Mouse (Mus musculus) ovary, postnatal 10 days (tissue): ENCODE data around the gene Pde4c.

Experiments used
- DNase-seq: peaks from one replicate; pipeline ENCODE4 v3.0.0; 2022; ENCODE audit warnings: low spot score

The Pde4c gene

DNA sequence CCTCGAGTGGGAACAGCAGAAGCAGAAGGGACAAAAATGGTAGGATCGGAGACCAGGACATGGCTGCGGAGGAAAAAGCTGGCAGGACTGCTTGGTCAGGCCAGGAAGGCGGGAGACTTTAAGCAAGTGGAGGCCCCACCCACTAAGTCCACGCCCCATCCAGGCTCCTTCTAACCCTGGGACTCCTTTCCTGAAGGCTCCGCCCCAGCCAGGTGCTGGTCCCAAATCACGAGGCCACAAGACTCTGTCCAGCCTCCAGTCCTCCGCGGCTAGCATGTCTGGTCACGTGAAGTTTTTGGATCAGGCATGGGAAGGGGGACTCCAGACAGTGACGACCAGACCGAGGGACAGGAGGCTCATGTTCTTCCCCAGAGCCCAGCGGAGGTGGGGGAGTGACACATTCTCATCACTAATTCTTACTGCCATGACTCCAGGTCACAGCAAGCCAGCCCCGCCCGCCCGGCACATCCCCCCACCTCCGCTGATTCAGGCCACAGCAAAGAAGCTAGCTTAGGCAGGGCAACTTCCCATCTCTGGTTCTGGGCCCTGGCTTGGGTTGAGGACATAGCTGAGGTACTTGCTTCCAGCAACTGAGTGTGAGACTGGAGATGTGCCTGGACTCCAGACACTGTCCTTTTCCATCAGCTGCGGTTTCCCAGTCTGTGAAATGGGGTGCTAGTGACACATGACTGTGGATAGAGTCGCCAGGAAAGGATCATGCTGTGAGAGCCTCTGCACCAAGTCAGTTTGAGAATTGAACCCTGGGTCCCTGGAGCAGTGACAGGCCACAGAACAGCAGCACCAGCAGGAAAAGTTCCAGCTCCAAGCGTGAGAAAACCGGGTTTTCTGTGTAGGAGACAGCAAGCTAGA lies 43.3 kb downstream of the Pde4c start:
- DNase-seq = no peak

DNA sequence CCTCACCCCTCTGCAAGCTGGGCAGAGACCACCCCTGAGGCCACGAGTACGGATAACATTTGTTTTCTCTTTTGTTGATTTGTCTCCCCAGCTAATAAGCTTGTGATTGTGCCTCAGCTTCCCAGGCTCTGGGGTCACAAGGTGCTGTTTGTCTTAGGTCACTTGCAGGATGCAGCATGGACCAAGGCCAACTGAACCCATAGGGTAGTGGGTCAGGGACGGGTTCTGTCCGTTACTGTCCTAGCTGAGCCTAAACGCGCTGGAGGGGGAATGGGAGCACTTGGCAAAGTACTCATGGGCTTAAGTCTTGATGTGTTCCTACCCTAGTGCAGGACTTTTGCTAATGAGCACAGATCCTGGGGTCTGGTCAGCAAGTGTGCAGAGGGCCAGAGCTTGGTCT lies 44.0 kb downstream of the Pde4c start:
- DNase-seq = no peak

DNA sequence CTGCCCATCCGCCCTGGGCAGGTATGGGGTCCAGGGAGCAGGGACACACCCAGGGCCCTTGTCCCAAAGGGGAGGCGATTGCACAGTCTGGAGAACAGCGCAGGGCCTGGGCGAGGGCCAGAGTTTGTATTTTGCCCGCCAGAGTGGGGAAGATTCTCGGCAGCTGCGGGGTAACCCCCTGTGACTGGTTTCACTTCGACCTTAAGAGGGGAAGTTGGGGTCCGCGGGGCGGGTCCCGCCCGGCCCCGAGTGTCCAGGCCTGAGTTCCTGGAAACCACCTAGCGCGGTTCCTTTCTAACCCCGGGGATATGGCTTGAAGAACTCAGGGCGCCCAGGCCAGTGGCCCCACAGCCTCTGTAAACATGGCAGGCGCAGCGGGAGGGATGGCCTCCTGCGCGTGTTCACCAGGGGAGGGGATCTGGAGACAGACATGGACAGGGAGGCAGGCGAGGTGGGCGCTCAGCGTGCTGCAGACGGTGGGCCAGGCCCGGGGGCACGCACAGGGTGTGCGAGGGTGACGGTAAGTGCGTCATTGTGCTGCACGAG lies 44.8 kb downstream of the Pde4c start:
- DNase-seq = no peak

DNA sequence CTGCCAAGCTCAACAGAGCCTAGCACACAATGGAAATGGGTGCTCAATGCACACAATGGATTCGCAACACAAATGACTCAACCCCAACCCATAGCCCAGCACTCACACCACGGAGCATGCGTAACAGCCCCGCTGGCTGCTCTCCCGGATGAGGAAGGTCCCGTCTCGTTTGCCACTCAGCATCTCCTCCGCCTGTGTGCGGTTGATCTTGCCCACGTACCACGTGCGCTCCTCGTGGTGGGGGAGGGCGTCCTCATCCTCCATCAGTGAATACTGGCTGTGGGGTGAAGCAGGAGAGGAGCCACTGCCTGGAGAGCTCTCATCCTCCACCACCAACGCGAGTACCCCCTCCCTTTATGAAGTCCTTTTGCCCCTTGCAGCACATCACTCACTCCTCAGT lies 45.4 kb downstream of the Pde4c start:
- DNase-seq = no peak

DNA sequence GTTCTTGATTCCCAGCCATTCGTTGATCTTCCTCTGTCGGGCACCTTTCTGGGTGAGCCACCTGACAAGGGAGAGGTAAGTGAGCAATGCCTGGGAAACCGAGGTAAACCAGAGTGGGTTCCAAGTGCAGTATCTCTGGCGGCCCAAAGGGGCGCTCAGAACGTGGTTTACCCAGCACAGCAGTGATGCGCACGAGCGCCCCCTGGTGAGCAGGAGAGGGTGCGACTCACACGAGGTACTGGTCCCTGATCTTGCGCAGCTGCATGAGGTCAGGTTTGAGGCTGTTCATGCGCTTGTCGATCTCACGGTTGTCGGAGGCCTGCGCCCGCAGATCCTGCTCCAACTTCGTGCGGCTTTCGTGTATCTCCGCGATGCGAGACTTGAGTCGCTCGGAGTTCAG lies 45.8 kb downstream of the Pde4c start:
- peak; percentile 87 for DNase-seq

DNA sequence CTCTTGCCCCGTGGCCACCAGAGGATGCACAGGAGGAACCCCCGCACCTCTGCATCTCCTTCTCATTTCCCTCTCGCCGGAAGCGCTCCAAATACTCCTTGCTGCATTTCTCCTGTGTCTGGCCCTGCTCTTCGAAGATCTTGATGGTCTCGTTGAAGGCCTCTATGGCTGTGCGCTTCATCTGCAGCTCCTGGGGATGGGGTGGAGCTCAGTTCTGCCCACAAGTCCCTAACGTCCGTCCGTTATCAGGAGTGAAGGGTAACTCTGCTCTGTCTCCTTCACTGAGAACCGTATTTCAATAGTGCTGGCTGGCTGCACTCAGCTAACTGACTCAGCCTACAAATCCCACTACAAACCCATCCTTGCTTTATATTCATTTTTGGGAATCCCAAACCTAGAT lies 46.3 kb downstream of the Pde4c start:
- no peak for DNase-seq

DNA sequence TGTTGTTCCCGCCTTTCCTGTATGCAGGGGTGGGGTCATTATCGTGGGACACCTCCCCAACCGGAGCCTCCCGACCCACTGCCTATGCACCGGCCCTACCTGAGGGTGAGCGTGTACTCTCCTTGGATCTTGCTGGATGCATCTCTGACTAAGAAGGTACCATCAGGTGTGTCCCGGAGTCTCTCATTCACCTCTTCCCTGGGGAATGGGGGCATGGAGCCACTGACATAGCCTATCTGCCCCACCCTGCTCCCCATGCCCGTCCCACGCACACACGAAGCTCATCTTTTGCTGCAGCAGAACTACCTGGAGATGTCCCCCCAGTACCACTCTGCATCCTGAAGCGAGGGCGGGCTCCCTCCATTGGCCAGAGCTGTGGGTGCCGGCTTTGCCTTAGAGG lies 47.2 kb downstream of the Pde4c start:
- no peak for DNase-seq

DNA sequence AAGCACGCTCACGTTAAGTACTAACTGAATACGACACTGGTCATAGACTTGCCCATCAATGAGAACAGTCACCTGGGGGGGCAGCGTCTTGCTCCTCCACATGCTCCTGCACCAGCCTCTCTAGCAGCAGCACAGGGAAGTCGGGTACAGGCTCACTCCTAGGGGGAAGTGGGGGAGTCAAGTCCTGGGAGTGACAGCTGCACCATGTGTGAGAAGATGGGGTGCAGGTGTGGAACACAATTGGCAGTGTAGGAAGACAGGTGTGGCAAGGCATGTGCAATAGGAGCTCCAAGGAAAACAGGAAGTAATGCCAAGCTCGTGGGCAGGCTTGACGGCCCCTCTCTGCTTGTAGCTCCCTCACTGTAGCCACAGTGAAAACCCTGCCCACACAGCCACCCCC lies 47.7 kb downstream of the Pde4c start:
- no peak for DNase-seq

DNA sequence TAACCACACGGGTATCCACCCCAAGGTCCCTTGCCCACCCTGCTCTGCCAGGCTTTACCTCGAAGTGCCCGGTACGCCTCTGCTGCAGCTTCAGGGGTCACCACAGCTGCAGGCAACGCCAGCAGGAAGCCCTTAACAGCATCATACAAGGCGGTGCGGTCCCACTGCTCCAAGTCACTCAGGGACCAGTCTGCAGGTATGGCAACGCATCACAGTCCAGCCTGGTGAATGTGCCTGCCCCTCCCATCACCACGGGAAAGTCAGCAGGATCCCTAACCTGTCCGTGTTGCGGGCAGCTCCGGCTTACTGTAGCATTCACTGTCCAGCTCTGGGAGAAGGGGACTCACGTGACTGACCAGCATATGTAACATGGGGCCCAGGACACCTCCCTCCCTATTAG lies 48.6 kb downstream of the Pde4c start:
- DNase-seq = no peak

DNA sequence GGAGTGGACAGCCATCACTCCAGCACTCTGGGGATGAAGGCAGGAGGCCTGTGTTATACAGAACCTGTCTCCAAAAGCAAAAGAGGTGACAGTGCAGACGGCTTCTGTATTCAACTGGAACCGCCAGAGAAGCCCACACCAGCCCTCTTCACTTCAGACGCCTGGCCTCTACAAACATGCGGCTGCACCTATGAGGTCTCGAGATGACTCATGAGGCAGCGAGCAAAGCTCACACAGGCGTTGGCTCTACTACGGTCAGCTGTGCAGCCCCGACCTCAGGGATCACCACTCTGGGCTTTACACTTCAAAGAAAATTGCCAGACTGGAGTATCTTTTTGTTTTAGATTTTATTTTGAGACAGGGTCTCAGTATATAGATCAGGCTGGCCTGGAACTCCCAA lies 49.4 kb downstream of the Pde4c start:
- DNase-seq = no peak

DNA sequence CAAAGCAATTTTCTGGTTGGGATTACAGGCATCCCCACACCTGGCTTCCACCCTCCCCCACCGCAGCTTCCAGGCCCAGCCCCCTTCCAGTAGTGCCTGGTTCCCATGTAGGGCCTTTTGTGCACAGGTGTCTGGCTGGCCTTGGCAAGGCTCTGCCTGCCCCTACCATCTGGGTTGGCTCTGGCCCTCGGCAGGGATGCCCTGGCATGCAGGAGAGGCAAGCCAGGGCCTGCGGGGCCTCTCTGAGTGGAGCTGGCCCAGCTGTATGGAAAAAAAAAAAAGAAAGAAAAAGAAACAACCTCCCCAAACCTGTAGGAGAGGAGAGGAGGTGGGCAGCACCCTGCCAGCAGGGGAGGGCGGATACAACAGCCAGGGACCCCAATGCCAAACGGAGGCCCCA lies 49.9 kb downstream of the Pde4c start:
- no peak for DNase-seq

DNA sequence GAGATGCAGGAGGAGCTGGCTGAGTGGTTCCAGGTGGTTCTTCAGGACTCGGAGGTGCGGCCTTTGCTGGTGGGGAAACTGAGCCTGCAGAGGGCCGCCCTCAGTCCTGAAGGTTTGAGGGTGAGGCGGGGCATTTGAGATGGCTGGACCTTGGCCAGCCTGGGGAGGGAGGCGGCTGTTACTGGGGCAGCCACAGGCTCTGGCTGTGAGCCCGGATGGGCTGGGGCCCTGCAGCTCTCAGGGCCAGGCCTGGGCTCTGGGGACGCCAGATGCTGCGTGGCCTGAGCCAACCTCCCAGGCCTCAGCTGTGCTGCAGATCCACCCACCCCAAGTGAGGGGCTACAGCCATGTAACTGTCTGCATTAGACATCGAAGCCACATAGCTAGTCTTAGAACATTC lies 50.3 kb downstream of the Pde4c start:
- no peak for DNase-seq

DNA sequence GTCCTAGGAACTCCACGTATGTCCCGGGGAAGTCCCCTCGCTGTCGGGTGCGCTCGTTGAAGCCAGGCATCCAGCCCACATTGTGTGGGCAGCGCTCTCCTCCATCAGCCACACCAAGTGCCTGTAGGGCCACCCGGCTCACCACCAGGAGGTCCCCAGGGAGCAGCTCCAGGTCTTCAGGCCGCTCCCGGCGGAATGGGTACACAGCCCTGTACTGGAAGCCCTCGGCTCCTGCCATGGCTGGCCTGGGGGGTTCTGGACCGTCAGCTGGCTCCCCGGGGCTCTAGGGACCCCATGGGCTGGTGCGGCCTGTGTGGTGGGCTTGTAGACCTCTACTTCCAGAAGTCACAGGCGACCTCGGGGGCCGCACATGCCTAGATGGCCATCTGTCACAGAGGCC lies 51.2 kb downstream of the Pde4c start:
- DNase-seq = no peak

DNA sequence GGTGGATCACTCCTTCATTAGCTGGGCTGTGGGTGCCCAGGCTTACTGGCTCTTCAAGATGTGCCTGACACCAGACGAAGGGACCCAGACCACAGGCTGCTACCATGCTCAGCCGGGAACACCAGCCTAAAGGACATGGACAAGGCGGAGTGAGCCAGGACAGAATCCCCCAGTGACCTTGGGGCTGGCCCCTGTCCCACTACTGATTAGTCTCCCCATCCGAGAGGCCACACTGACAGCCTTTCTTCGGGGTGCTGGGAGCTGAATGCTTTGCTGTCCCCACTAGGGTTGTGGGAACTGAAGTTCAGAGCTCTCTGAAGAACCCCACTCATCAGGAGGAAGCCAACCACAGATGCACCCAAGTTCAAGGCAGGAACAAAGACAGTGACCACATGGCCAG lies 51.7 kb downstream of the Pde4c start:
- DNase-seq = no peak

DNA sequence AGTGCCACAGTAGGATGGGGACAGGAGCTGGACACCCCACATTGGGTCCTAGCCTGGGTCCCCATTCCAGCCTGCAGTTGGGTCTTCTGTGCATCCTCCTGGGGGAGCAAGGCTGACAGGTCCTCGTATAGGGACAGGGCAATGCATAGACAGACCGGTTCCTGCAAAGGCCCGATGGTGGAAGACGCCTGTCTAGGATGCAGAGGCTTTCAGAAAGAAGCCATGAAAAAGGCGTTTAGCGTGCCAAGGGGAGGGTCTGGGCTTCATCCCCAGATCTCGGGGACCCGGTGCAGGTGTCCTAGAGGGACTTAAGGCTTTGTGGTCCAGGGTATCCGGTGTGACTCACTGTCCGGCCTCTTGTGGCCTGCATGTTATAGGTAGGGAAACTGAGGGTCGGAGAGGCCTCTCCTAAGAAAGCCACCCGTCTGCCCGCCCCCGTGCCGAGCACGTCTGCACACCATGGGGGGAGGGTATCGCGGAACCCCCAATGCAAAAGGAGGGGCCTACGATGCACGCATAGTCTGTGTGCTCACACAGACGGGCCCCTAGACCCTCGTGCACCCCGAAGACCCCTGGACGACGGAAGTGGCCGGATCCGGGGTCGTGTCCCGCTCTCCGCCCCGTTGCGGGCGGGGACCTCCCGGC lies 52.5 kb downstream of the Pde4c start:
- no peak for DNase-seq

DNA sequence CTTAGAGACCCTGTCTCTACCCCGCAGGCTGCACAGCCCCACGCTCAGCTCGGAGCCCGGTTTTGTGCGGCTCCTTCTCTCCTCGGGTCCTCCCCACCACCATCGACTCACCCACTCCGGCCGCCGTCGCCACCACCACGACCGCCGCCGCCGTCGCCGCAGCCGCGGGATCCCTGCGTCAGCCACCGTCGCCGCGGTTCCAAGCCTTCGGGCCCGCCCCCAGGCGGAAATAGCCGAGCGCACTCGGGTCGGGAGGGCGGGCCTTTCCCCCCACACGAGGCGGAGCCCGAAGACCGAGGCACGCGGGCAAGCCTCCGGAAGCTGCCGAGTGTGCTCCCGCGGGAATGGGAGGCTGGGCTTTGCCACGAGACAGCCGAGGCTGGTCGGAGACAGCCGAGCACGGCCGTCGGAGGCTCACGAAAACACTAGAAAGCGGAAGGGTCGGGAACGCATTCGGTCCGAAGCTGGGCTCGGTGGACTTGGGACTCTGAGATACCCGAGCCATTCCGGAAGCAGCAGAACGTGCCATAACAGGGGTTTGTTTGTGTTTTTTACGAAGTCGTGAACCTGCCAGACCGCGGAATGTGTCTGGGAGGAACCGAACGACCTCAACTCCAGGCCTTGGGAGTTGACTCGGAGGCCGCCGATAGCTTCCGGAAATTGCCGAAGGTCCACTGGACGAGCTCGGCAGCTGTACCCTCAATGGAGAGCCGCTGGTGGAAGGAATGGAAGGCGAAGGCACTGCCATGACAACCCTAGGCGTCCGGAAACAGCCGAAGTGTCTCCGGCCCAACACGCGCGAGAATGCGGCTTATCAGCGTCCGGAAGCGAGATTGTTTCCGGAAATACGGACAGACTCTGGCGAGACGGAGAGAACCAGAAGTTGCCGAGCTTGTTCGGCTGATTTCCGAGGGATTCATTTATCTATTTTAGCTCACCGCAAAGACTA lies 53.2 kb downstream of the Pde4c start, which contains the start of gene Pik3r2:
TSS of gene Pik3r2 (minus strand) at position 218 of the 949 bp plus-strand sequence.
- DNase-seq = peak; percentile 97

DNA sequence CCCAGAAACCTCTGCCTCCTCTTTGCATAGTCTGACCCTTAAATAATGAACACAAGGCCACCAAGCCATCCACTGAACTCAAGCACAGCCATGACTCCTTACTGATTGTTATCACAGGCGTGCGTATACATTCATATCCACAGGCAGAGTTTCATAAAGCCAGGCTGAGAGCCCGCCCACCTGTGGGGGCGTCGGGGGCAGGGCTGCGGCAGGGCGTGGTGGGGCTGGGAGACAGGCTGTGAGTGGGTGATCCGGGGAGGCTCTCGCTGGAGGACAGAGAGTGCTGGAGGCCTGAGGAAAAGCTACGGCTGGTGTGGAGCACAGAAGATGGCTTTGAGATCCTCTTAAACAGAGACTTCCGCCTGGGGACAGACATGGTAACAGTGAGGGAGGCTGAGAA lies 56.6 kb downstream of the Pde4c start:
- DNase-seq = no peak

DNA sequence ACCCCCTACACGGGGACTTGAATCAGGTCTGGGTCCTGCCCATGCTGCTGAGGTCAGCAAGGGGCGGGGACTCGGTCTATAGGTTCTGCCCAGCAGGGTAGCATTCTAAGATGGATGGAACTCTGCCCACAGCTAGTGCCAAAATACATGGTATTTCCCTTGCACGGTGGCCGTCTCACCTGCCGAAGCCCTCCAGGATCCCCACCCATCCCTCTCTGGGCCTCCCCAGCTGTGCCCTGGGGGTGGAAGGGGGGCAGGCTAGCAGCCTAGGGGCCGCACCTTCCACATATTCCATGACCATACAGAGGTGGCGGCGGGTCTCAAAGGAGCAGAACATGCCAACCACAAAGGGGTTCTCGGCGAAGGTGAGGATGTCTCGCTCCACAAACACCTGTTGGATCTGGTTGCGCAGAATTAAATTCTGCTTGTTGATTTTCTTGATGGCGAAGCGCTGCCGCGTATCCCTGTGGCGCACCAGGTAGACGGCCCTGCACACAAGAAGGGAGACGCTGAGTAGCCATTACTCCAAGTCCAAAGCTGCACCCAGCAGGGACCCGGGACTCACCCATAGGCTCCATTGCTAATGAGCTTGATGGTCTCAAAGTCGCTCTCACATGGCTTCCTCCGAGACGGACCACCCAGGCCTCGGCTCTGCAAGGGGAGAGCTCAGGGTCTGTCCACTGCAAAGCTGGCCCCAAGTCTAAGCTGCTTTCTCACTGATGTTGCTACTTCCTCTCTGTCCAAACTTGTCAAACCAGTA lies 63.0 kb downstream of the Pde4c start:
- DNase-seq = no peak

DNA sequence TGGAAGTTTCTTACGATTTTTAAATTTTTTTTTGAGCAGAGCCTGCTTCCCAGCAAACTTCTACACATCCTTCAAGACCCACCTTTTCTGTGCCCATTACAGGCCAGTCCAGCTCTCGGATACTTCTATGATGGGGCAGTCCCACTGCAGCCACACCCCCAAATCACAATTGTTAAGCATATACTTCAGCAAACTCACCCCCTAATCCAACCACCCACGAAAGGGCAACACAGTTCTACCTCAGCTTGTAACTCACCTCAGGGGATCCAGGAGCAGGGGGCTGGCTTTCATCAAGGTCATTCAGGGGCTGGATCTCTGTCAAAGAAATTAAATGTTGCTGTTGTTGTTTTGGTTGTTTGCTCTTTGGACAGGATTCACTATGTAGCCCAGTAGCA lies 63.5 kb downstream of the Pde4c start:
- no peak for DNase-seq

DNA sequence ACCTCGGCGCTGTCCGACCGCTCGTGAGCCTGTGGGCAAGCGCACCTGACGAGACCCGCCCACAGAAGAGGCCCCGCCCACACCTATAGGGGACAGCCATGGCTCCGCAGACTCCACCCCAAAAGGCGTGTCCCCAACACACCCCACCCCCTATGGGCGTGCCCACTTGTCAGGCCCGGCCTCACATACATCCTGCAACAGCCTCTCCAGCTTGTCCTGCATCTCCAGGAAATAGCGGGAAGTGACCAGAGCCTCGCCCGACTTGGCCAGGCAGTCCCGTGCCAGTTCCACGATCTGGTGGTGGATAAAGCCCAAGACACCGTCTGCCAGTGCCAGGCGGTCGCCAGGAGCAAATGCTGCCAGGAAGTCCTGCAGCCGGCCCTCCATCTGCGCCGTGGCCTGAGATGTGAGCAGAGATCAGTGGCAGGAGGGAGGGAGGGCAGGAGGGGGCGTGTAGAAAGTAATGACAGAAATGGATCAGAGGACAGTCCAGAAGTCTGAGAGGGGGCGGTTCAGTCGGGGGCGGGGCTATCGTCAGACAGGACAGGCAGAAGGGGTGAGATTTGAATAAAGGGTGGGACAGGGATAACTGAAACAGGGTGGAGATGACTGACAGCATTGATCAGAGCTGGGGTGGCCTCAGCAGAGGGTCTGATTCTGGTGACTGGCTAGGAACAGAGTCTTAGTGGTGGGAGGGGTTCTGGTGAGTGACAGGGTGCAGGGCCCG lies 64.6 kb downstream of the Pde4c start:
- DNase-seq = no peak

DNA sequence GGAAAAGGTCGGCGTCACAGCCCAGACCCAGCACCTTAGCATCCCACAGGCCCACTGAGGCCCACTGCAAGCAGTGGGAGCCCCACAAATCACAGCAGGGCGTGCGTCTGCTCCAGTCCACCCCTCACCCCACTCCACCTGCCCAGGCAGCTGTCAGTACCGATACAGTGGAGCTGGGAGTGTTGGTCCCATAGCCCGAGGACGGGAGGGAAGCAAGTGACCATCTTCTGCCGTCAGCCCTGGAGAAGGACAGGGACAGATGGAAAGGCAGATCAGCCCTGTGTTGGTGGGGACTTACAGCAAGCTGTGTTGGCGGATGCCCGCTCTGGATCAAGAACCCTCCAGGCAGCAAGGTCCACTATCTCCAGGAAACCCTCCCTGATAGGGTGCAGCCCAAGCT lies 65.5 kb downstream of the Pde4c start:
- no peak for DNase-seq
